Mouse (Mus musculus): ENCODE data around the gene Utp18.

The Utp18 gene

DNA sequence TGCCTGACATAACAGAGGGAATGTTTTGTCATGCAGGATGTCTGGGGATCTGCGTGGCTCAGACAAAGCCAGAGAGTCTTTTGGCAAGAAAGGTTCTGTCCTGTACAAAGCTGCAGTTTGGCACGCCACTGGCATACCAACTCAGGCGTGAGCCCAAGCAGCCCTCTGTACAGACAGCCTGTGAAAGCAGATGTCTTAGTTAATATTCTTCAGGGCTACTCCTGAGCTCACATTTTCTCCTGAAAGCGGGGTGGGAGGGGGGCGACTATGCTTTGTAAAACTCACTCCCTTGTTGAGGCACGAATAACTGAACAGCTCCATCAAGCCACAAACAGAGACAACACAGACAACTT is 56.3 kb downstream of the Utp18 start:
- DNase-seq (ENCODE audit: low spot score): no peak

DNA sequence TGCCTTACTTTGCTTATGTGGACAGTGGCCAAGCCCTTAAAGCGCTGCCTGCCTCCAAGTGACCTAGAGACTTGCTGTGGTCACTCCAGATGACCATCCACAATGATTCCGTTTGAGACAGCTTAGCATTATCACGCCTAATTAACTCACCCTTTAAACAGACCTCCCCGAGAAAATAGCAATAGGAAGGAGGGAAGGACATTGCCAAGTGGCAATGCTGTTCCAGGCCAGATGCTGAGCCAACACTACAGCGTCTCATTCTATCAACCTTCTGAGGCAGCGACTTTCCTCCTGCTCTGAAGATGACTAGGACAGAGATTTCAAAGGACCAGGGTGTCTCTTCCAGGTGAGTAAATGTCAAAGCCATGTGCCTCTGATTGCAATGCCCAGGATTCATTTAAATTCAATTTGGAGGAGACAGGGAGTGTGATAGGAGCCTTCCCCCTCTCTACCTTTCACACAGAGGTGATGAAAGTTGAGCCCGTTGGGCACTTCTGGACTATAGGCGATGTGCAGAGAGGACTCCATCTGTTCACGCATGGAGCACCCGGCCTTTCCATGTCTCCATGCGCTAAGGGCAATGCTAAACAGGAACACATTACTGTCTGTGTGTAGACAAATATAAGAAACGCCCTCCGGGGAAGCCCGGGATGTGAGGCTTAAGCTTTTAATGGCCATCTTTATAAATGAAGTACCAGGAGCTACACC is 56.8 kb downstream of the Utp18 start:
- DNase-seq (ENCODE audit: low spot score): no peak

DNA sequence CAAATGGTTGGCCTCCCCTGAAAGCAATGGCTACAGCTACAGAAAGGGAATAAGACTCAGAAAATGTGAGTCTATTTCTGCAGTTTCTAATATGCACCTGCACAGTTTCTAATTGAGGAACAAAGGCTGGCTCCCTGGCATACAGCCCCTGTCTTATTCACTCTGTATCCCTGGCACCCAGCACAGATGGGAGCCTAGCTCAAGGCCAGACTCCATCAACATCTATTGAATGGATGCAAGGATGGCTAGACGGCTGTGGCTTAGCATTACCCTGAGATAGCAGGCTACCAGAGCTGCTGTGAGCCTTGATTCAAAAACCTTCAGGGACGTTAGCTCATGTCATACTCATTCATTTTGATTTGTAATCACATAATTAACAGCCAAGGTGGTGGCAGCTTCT is 63.3 kb downstream of the Utp18 start:
- no peak for DNase-seq (ENCODE audit: low spot score)

DNA sequence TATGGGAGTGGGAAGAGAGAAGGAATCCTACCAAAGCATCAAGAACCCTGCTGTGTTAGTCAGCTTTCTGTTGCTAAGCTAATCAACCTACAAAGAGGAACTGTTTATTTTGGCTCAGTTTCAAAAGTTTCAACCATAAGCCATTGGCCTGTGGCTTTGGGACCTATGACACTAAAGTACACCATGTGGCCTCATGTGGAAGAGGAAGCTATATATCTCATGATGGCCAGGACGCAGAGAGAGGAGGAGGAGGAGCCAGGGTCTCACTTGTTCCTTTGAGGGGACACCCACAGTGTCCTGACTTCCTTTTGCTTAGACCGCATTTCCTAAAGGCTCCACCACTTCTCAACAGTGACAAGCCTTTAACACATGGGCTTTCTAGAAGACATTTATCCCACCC is 64.0 kb downstream of the Utp18 start:
- no peak for DNase-seq (ENCODE audit: low spot score)

DNA sequence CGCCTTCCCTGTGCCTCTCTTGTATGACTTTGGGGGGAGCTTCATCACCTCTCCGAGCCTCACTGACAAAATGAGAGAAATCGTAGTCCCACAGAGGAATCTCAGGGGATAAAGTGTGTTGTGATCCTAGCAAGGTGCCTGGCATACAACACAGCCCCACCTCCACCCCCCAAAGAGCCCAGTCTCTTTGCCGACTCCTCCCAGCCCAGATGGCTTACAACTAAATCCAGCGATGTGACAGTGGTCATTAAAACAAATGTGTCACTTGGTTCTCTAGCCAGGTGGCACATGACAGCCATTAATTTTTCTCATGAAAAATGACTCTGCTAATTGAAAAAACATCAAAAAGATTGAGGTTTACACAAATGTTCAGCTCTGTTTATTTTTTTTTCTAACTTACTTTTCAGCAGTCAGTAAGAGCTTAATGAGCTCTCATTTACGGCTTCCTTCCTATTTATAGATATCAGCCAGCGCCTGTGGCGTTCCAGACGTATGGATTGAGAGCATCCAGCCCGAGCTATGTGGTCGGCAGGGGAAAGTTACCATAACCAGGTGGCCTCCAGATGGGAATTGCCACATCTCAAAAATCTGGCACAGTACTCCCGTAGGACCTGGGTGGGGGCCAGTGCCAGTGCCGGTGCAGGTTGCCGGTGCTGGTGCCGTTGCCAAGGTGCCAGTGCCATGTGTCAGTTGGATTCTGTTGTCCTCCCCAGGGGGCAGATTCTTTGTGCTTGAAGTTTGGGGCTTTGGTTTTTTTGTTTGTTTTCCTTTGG is 67.4 kb downstream of the Utp18 start:
- DNase-seq (ENCODE audit: low spot score): no peak

DNA sequence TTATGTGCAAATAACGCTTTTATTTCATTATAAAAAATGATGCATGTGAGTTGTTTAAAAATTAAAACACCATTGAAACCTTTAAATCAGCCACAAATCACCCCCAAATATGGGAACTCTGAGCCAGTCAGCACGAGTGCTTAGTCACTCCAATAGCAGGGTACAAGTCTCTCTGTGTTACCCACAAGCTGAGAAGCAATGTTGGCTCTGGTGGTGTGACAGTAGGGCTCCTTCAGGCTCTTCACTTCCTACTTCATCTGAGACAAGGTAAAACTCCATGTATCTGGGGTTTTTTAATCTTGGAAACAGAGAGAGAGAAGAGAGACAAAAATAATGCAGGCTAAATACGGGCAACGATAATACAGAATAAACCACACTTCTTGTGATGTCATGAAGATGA is 72.6 kb downstream of the Utp18 start:
- no peak for DNase-seq (ENCODE audit: low spot score)

DNA sequence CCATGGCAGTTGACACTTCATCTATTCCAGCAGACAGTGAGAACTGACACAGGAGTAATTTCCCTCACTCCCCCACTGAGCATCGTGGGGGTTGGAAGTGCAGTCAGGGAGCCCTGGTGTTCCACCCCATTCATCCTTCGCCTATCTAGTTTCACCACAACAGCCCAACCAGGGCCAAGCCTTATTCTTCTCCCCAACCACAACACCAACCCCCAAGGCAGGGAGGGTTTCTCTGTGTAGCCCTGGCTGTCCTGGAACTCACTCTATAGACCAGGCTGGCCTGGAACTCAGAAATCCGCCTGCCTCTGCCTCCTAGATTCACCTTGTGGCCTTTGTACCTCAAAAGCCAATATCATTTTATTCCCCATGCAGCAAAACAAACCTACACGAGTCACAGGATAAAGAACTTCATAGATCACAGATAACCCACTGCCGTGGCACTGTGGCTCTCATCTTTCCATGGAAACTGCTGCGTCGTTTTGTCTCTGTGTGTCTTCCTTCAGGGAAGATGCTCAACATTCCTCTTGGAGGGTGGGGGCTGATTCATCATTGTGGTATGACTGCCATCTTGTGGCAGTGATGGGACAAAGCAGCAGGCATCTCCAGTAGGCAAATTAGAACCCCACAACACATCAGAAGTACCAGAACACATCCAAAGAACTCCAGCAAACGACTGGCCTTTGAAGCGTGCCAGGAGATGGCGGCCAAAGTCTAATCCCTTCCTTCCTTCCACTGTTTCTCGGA is 73.3 kb downstream of the Utp18 start:
- DNase-seq (ENCODE audit: low spot score): no peak
